Mouse (Mus musculus): Measurements from ENCODE around the gene Tut1. TPM values are rescaled to one million over a fixed set of nuclear protein-coding genes. Genes with fewer than 3 reads are reported as not detected.
"Not testable (repeated sequence)": the region's sequence is repeated elsewhere in the genome, so short reads cannot be mapped to it uniquely, and the experiment has no call there.

Tut1 gene
- total RNA-seq, 1 experiment from 2014 or later, result 20.2 TPM

GRCm38 (mm10) chr19:9006915-9007314 lies 53.3 kb downstream of the Tut1 start:
- not testable (repeated sequence) for DNase-seq

Other genes with a start within 250 kb of the Tut1 start
- gene Slc3a2, start 230.5 kb upstream of the Tut1 start, total RNA-seq (2021), result 178 and 199 TPM in 2 replicates
- 50.8 and 68.2 TPM in 2 replicates for gene Wdr74, start 218.0 kb upstream of the Tut1 start, total RNA-seq (2021)
- 2.3 and 2.4 TPM in 2 replicates for gene 1700092M07Rik, start 213.1 kb upstream of the Tut1 start, total RNA-seq (2021)
- gene Stx5a, start 212.4 kb upstream of the Tut1 start, total RNA-seq (2021), result 77.9 and 90.8 TPM in 2 replicates
- 110 and 120 TPM in 2 replicates for gene Nxf1, start 196.8 kb upstream of the Tut1 start, total RNA-seq (2021)
- 102 and 111 TPM in 2 replicates for gene Tmem223, start 182.9 kb upstream of the Tut1 start, total RNA-seq (2021)
- 44.7 and 45.9 TPM in 2 replicates for gene Tmem179b, start 179.4 kb upstream of the Tut1 start, total RNA-seq (2021)
- gene Taf6l, start 167.4 kb upstream of the Tut1 start, total RNA-seq (2021), result 15.2 and 18.2 TPM in 2 replicates
- gene Polr2g, start 155.3 kb upstream of the Tut1 start, total RNA-seq (2021), result 85.2 and 89.1 TPM in 2 replicates
- gene Zbtb3, start 151.3 kb upstream of the Tut1 start, total RNA-seq (2021), result 2.4 and 2.9 TPM in 2 replicates
- gene Ttc9c, start 134.5 kb upstream of the Tut1 start, total RNA-seq (2021), result 29.6 and 32.0 TPM in 2 replicates
- 77.0 and 79.6 TPM in 2 replicates for gene Hnrnpul2, start 133.8 kb upstream of the Tut1 start, total RNA-seq (2021)
- gene AC129217.1, start 124.1 kb upstream of the Tut1 start, total RNA-seq (2021), result 7.5 TPM in 1 of 2 replicates, not detected in the other
- gene Bscl2, start 116.4 kb upstream of the Tut1 start, total RNA-seq (2021), result 143 and 153 TPM in 2 replicates
- 6.4 and 9.3 TPM in 2 replicates for gene Gng3, start 114.7 kb upstream of the Tut1 start, total RNA-seq (2021)
- 3.8 and 4.1 TPM in 2 replicates for gene Lrrn4cl, start 103.1 kb upstream of the Tut1 start, total RNA-seq (2021)
- 214 and 218 TPM in 2 replicates for gene Ubxn1, start 82.4 kb upstream of the Tut1 start, total RNA-seq (2021)
- gene Uqcc3, start 72.9 kb upstream of the Tut1 start, total RNA-seq (2021), result 80.7 and 82.8 TPM in 2 replicates
- gene Lbhd1, start 70.1 kb upstream of the Tut1 start, total RNA-seq (2021), result 4.6 and 13.6 TPM in 2 replicates
- not detected in 2 replicates for gene Gm49403, start 69.9 kb upstream of the Tut1 start, total RNA-seq (2021)
- 42.4 and 46.2 TPM in 2 replicates for gene 1810009A15Rik, start 65.0 kb upstream of the Tut1 start, total RNA-seq (2021)
- 6.0 TPM in 1 of 2 replicates, not detected in the other for gene Gm49416, start 64.9 kb upstream of the Tut1 start, total RNA-seq (2021)
- 22.5 and 23.1 TPM in 2 replicates for gene Ints5, start 60.8 kb upstream of the Tut1 start, total RNA-seq (2021)
- gene Ganab, start 55.8 kb upstream of the Tut1 start, total RNA-seq (2021), result 162 and 164 TPM in 2 replicates
- 52.1 and 53.8 TPM in 2 replicates for gene B3gat3, start 33.5 kb upstream of the Tut1 start, total RNA-seq (2021)
- gene Rom1, start 24.5 kb upstream of the Tut1 start, total RNA-seq (2021), result 25.7 and 33.3 TPM in 2 replicates
- gene Eml3, start 24.3 kb upstream of the Tut1 start, total RNA-seq (2021), result 45.4 and 49.5 TPM in 2 replicates
- 93.1 and 105 TPM in 2 replicates for gene Mta2, start 12.0 kb upstream of the Tut1 start, total RNA-seq (2021)
- gene Eef1g, start 13.2 kb downstream of the Tut1 start, total RNA-seq (2021), result 355 and 413 TPM in 2 replicates
- 157 and 186 TPM in 2 replicates for gene Ahnak, start 35.4 kb downstream of the Tut1 start, total RNA-seq (2021)
- gene Scgb1a1, start 134.1 kb downstream of the Tut1 start, total RNA-seq (2021), result 4.4 TPM in 1 of 2 replicates, not detected in the other
- gene Asrgl1, start 181.8 kb downstream of the Tut1 start, total RNA-seq (2021), result 12.6 and 18.1 TPM in 2 replicates